Mouse (Mus musculus): ENCODE results near the gene Zc3hav1l.

Zc3hav1l gene

GRCm38 (mm10) chr6:38251464-38251863, 47.6 kb downstream of the Zc3hav1l start:
- no peak for TF ChIP-seq GATA4 (IDR thresholded peaks at IDR 0.05; ENCODE audit: insufficient replicate concordance, low read length)

DNA sequence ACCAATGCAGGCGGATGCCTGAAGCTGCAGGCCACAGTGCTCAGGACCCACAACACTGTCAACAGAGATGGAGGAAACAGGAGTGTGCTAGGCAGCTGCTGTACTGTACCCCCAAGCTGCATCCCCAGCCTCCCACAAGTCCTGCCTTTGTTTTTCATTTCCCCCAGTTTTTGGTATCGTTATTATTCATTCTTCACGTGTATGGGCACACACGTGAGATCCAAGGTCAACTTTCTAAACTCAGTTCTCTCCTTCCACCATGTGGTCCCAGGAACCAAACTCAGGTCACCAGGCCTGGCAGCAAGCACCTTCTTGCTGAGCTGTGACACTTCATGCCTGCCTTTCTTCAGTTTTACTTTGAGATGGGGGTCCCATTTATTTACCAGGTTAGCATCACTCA, 51.7 kb downstream of the Zc3hav1l start:
- TF ChIP-seq GATA4 (IDR thresholded peaks at IDR 0.05; ENCODE audit: insufficient replicate concordance, low read length): no peak

GRCm38 (mm10) chr6:38244806-38245205, 54.3 kb downstream of the Zc3hav1l start:
- TF ChIP-seq GATA4 (IDR thresholded peaks at IDR 0.05; ENCODE audit: insufficient replicate concordance, low read length): no peak

GRCm38 (mm10) chr6:38244167-38244566, 54.9 kb downstream of the Zc3hav1l start:
- TF ChIP-seq GATA4 (IDR thresholded peaks at IDR 0.05; ENCODE audit: insufficient replicate concordance, low read length): no peak

DNA sequence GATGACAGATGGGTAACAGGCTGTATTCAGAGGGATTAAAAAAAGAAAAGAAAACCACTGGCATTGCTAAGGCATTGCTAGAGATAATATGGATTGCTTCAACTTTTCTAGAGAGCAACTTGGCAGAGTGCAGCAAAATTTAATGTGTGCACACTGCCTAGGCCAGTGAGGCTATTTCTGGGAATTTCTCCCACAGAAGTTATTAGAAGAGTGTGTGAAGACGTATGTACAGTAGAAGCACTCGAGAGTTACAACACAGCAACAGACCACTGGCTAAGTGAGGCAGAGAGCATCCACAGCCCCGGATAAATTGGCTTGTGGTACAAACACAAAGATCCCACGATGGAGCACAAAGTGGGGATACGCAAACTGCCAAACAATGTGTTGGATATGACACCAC, 56.2 kb downstream of the Zc3hav1l start:
- TF ChIP-seq GATA4 (IDR thresholded peaks at IDR 0.05; ENCODE audit: insufficient replicate concordance, low read length): no peak

DNA sequence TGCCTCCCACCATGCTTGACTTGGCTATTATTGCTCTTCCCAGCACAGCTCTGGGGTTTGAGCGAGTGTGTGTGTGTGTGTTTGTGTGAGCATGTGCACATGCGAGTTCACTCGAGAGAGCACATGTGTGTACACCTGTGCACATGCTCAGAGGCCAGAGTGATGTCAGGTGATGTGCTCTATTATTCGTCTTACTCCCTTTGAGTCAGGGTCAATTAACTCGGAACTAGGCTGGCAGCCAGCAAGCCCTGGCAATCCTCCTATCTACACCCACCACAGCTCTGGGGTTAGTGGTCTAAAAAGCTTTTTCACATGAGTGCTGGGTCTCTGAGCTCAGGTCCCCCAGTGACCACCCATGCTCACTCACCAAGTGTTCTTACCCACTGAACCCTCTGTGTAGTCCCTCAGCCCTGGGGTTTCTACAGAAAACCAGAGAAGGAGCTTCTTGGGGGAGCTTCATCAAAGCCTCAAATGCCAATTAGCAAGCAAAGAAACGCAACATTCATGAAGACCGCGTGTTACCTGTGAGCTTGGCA, 56.7 kb downstream of the Zc3hav1l start:
- no peak for TF ChIP-seq GATA4 (IDR thresholded peaks at IDR 0.05; ENCODE audit: insufficient replicate concordance, low read length)

- TF ChIP-seq GATA4 (IDR thresholded peaks at IDR 0.05; ENCODE audit: insufficient replicate concordance, low read length): no peak
Observed at GRCm38 (mm10) chr6:38241508-38241907, 57.6 kb downstream of the Zc3hav1l start.

GRCm38 (mm10) chr6:38240618-38241017, 58.4 kb downstream of the Zc3hav1l start:
- TF ChIP-seq GATA4 (IDR thresholded peaks at IDR 0.05; ENCODE audit: insufficient replicate concordance, low read length): no peak

GRCm38 (mm10) chr6:38238382-38238781, 60.7 kb downstream of the Zc3hav1l start:
- no peak for TF ChIP-seq GATA4 (IDR thresholded peaks at IDR 0.05; ENCODE audit: insufficient replicate concordance, low read length)
